Mouse (Mus musculus) myocyte (in vitro differentiated cells): ENCODE data around the gene Tmem114. TPM values are rescaled to one million over a fixed set of nuclear protein-coding genes. Genes with fewer than 3 reads are reported as not detected.

Experiments
- polyA plus RNA-seq: library from polyadenylated mRNA; unstranded; fragments of >200 nt; fragmentation: generic; extraction: Trizol; gene quantifications from one replicate; pipeline ENCODE4 v1.2.1, GENCODE M21; 2012; ENCODE audit warnings: missing spikeins

Gene Tmem114
- polyA plus RNA-seq, 1 experiment, result not detected

Other genes with a start within 250 kb of the Tmem114 start
- 34.3 TPM for gene Mettl22, start 45.7 kb upstream of the Tmem114 start, polyA plus RNA-seq
- 0.04 TPM for gene Abat, start 88.3 kb upstream of the Tmem114 start, polyA plus RNA-seq
- gene Pmm2, start 212.5 kb upstream of the Tmem114 start, polyA plus RNA-seq, result 31.7 TPM
- 7.4 TPM for gene Tmem186, start 212.6 kb upstream of the Tmem114 start, polyA plus RNA-seq
- 110 TPM for gene Carhsp1, start 247.0 kb upstream of the Tmem114 start, polyA plus RNA-seq